Mouse (Mus musculus): ENCODE data around the gene Ap3d1.

GRCm38 (mm10) chr10:80695801-80696501 is 46.1 kb downstream of the Ap3d1 start:
- TF ChIP-seq POLR2A (IDR thresholded peaks at IDR 0.05; ENCODE audit: insufficient read length, low read depth) (no peak), MYOD1 (IDR thresholded peaks at IDR 0.05; ENCODE audit: control insufficient read depth in 1 of 3, insufficient read length in 2 of 3, low read depth in 2 of 3) (no peak), MAX (IDR thresholded peaks at IDR 0.05; ENCODE audit: low read depth) (no peak), TCF12 (IDR thresholded peaks at IDR 0.05; ENCODE audit: insufficient read depth, poor library complexity, severe bottlenecking) (no peak), TCF3 (IDR thresholded peaks at IDR 0.05; ENCODE audit: insufficient read length, low read depth) (no peak)

Measured in myocyte (in vitro differentiated cells).